In the genomic region with DNA sequence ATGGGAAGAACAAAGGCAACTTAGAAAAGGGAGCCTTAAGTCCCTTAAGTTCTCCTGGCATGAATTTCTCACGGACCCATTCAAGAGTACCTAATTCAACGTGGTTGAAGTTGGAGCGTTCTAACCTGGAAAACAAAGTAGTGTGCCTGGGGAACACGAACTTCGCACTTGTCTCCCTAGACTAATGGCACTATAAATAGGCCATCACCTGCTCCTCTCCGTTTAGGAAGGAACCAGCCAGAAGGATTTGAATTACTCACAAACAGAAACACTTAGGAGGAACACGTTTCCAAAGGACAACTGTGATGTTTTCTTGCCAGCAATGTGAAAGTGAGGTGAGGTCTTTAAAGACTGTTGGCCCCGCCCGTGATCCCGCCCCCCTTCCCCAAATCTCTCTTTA, we compare ENCODE assay signal across 9 mouse cellular contexts. TPM values are rescaled to one million over a fixed set of nuclear protein-coding genes. Genes with fewer than 3 reads are reported as not detected.
DNase-seq lines count a peak whose midpoint lies in the region; ATAC-seq lines count a peak whose summit lies in the region.
"Had no signal": no experiment of that assay in that cellular context is flagged by ENCODE, and none has a peak within 500 bp of the region (broad histone marks: within the 10 kb centered on the region; RNA-seq: fewer than 3 reads in every experiment).

No protein-coding gene starts in this region.

- H3K9ac ChIP-seq in neural tube, embryonic 11.5 days (ENCODE audit: low read length) = no peak overlapping the region

- 0 out of 2 replicates have a peak overlapping the region, but pooled peaks have one; percentile 72 for H3K4me3 ChIP-seq in heart, embryonic 10.5 days
- peak overlapping the region; percentile 49; the same call in 1 of the 2 replicates for H3K4me3 ChIP-seq in neural tube, embryonic 11.5 days (ENCODE audit: low read depth, low read length)
- H3K4me3 ChIP-seq in midbrain, embryonic 10.5 days = peak overlapping the region; percentile 65; the same call in 1 of the 2 replicates
- H3K4me3 ChIP-seq: megakaryocyte, embryonic 14.5 days had no signal

- peaks cover 44% of the 10 kb centered on the region for H3K27me3 ChIP-seq in heart, embryonic 10.5 days (ENCODE audit: insufficient read depth, poor library complexity, severe bottlenecking)
- H3K27me3 ChIP-seq in neural tube, embryonic 11.5 days (ENCODE audit: control insufficient read depth, insufficient read depth, low read length) = 0 out of 2 replicates have a peak, but pooled peaks cover 2% of the 10 kb centered on the region
- peaks cover 54% of the 10 kb centered on the region for H3K27me3 ChIP-seq in midbrain, embryonic 10.5 days (ENCODE audit: low read depth, poor library complexity, severe bottlenecking)

- H3K36me3 ChIP-seq in heart, embryonic 10.5 days = no peaks in the 10 kb centered on the region
- H3K36me3 ChIP-seq in neural tube, embryonic 11.5 days (ENCODE audit: control insufficient read depth, insufficient read depth, low read length) = no peaks in the 10 kb centered on the region
- H3K36me3 ChIP-seq in midbrain, embryonic 10.5 days = no peaks in the 10 kb centered on the region

- peaks cover 10% of the 10 kb centered on the region for H3K4me1 ChIP-seq in heart, embryonic 10.5 days
- H3K4me1 ChIP-seq in neural tube, embryonic 11.5 days (ENCODE audit: control insufficient read depth, insufficient read depth, low read length) = 0 out of 2 replicates have a peak, but pooled peaks cover 2% of the 10 kb centered on the region
- peaks cover 23% of the 10 kb centered on the region for H3K4me1 ChIP-seq in midbrain, embryonic 10.5 days
- H3K4me1 ChIP-seq: megakaryocyte, embryonic 14.5 days had no signal

- 13% methylated on average over 10 of the region's 10 CpGs for WGBS in heart, embryonic 10.5 days
- 17% methylated on average over 10 of the region's 10 CpGs for WGBS in neural tube, embryonic 11.5 days
- WGBS in midbrain, embryonic 10.5 days = 33% methylated on average over 10 of the region's 10 CpGs

- H3K27ac ChIP-seq in heart, embryonic 10.5 days = no peak overlapping the region
- no peak overlapping the region for H3K27ac ChIP-seq in neural tube, embryonic 11.5 days (ENCODE audit: low read depth, low read length)
- H3K27ac ChIP-seq in midbrain, embryonic 10.5 days (replicated peaks) = no peak overlapping the region

- no peak for DNase-seq in heart, embryonic 10.5 days (ENCODE audit: low spot score)
- DNase-seq in heart, adult 18-20 months = no peak
- no peak for DNase-seq in neural tube, embryonic 11.5 days (ENCODE audit: low spot score)
- DNase-seq in neural tube, embryonic 10.5 days (ENCODE audit: extremely low spot score, low spot score) = no peak
- no peak for DNase-seq in midbrain, embryonic 10.5 days (ENCODE audit: low spot score)
- DNase-seq in adrenal gland, adult 8-10 months = no peak
- DNase-seq in c-Kit-positive CD71-positive TER-119-positive erythroid progenitor cells, embryonic 14.5 days (ENCODE audit: low spot score) = no peak
- no peak for DNase-seq in adrenal gland, postnatal 14 days

- no peak for ATAC-seq in neural tube, embryonic 11.5 days (ENCODE audit: insufficient read depth, low FRiP score, low TSS enrichment)

- H3K4me2 ChIP-seq in neural tube, embryonic 11.5 days (ENCODE audit: low read depth) = peak overlapping the region; percentile 90

- no peaks in the 10 kb centered on the region for H3K9me3 ChIP-seq in heart, embryonic 10.5 days
- H3K9me3 ChIP-seq in neural tube, embryonic 11.5 days (ENCODE audit: control insufficient read depth, low read length) = no peaks in the 10 kb centered on the region
- no peaks in the 10 kb centered on the region for H3K9me3 ChIP-seq in midbrain, embryonic 10.5 days (replicated peaks)

RNA-seq across cellular contexts. Expression of gene Adcy2, which starts 2.0 kb away (rescaled TPM):
- polyA plus RNA-seq in heart, embryonic 10.5 days (2016; fragmentation: Nextera tagmentation; extraction: Ambion mirVana) = 0.34 and 0.39 TPM in 2 replicates
- total RNA-seq in heart, adult 18-20 months (2021) = under 1 TPM; 0.17 to 0.33 TPM
- polyA plus RNA-seq in neural tube, embryonic 11.5 days (2014; fragmentation: Nextera tagmentation; extraction: Ambion mirVana) = 7.5 and 7.8 TPM in 2 replicates
- 0.35 and 0.53 TPM in 2 replicates for polyA plus RNA-seq in midbrain, embryonic 10.5 days (2016; fragmentation: Nextera tagmentation; extraction: Ambion mirVana)
- total RNA-seq in adrenal gland, adult 8-10 months (2022) = 1 to 10 TPM in 2 of 4 experiments, under 1 TPM in 2; 0.77 to 1.4 (median 0.92) TPM
- 0.93 and 1.4 TPM in 2 replicates for total RNA-seq in adrenal gland, postnatal 14 days (2021)
